Mouse (Mus musculus) heart, postnatal 0 days (tissue): ENCODE data around the gene Fam210b.

Experiments
- CTCF ChIP-seq: IDR thresholded peaks from 2 replicates; pipeline ENCODE4 v1.5.1; 2016; ENCODE audit warnings: antibody characterized with exemption, control low read depth, low read depth
- EP300 ChIP-seq: IDR thresholded peaks from 2 replicates; pipeline ENCODE4 v1.6.1; 2016; ENCODE audit warnings: antibody characterized with exemption, low read depth

DNA sequence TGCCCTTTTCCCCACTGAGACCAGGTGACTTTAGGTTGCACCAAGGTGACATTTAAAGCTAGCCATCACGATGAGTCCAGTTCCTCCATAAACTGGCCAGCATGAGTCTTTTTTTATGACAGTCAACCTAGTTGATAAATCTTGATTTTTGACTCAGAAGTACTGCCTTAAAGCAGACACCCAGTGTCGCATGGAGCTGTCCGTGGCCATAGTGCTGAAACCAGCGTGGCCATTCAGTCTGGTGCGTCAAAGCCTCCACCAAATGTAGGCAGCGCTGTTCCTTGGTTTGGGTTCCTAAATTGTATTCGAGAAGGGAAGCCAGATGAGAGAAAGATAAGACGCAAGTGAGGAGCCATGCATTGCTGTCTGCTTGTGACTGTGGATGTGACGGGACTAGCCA, 24.5 kb upstream of the Fam210b start:
- TF ChIP-seq CTCF (no peak), EP300 (no peak)
